Mouse (Mus musculus): Measurements from ENCODE around the gene Pigo. TPM values are rescaled to one million over a fixed set of nuclear protein-coding genes. Genes with fewer than 3 reads are reported as not detected.
"Not testable (repeated sequence)": the region's sequence is repeated elsewhere in the genome, so short reads cannot be mapped to it uniquely, and the experiment has no call there.

Pigo gene
- polyA plus RNA-seq, 1 experiment from 2014 or later, result 25.2 TPM

GRCm38 (mm10) chr4:42988296-42988695 lies 37.3 kb downstream of the Pigo start:
- ATAC-seq (ENCODE audit: low FRiP score, low read depth), result no peak
- Histone ChIP-seq H3K9me3 (no peaks in the 10 kb centered on the region), H3K9ac (replicated peaks) (no peak overlapping the region), H3K27me3 (no peaks in the 10 kb centered on the region), H3K4me2 (replicated peaks) (no peak overlapping the region), H3K4me1 (no peaks in the 10 kb centered on the region), H3K27ac (replicated peaks) (no peak overlapping the region), H3K36me3 (peaks cover 98% of the 10 kb centered on the region), H3K4me3 (no peak overlapping the region)
- WGBS, result 87% methylated on average over 1 of the region's 1 CpGs

- H3K4me1 ChIP-seq; ATAC-seq (ENCODE audit: low FRiP score, low read depth); H3K4me2 ChIP-seq (replicated peaks); H3K9me3 ChIP-seq; H3K4me3 ChIP-seq; H3K27ac ChIP-seq (replicated peaks); H3K9ac ChIP-seq (replicated peaks); H3K27me3 ChIP-seq: not testable (repeated sequence)
- peaks cover 76% of the 10 kb centered on the region for H3K36me3 ChIP-seq
- 98% methylated on average over 8 of the region's 8 CpGs for whole genome bisulfite sequencing
Observed at GRCm38 (mm10) chr4:42980467-42980866, 45.2 kb downstream of the Pigo start.

GRCm38 (mm10) chr4:42978062-42978461 lies 47.6 kb downstream of the Pigo start:
- no peak for ATAC-seq (ENCODE audit: low FRiP score, low read depth)
- WGBS, result 90% methylated on average over 4 of the region's 4 CpGs
- H3K4me1 ChIP-seq, result no peaks in the 10 kb centered on the region
- no peak overlapping the region for H3K27ac ChIP-seq (replicated peaks)
- no peaks in the 10 kb centered on the region for H3K9me3 ChIP-seq
- H3K4me2 ChIP-seq (replicated peaks), result no peak overlapping the region
- no peak overlapping the region for H3K4me3 ChIP-seq
- peaks cover 57% of the 10 kb centered on the region for H3K36me3 ChIP-seq
- no peaks in the 10 kb centered on the region for H3K27me3 ChIP-seq
- no peak overlapping the region for H3K9ac ChIP-seq (replicated peaks)

GRCm38 (mm10) chr4:42973868-42974267 lies 51.8 kb downstream of the Pigo start:
- H3K36me3 ChIP-seq, result peaks cover 19% of the 10 kb centered on the region
- 85% methylated on average over 5 of the region's 5 CpGs for WGBS
- H3K27me3 ChIP-seq, result no peaks in the 10 kb centered on the region
- no peak overlapping the region for H3K4me2 ChIP-seq (replicated peaks)
- H3K9ac ChIP-seq (replicated peaks), result no peak overlapping the region
- no peak overlapping the region for H3K4me3 ChIP-seq
- H3K9me3 ChIP-seq, result no peaks in the 10 kb centered on the region
- no peak overlapping the region for H3K27ac ChIP-seq (replicated peaks)
- H3K4me1 ChIP-seq, result no peaks in the 10 kb centered on the region
- ATAC-seq (ENCODE audit: low FRiP score, low read depth), result no peak

- Histone ChIP-seq H3K4me3 (no peak overlapping the region), H3K27ac (replicated peaks) (no peak overlapping the region), H3K4me2 (replicated peaks) (no peak overlapping the region), H3K27me3 (no peaks in the 10 kb centered on the region), H3K4me1 (no peaks in the 10 kb centered on the region), H3K9ac (replicated peaks) (no peak overlapping the region), H3K9me3 (no peaks in the 10 kb centered on the region), H3K36me3 (peaks cover 10% of the 10 kb centered on the region; the same call in 1 of the 2 replicates)
- 78% methylated on average over 4 of the region's 4 CpGs for WGBS
- no peak for ATAC-seq (ENCODE audit: low FRiP score, low read depth)
Observed at GRCm38 (mm10) chr4:42972952-42973351, 52.7 kb downstream of the Pigo start.

GRCm38 (mm10) chr4:42969304-42969703 lies 56.3 kb downstream of the Pigo start, which contains the start of gene 1700022I11Rik:
TSS of gene 1700022I11Rik (plus strand) at chr4:42969604.
- Histone ChIP-seq H3K27ac (replicated peaks) (no peak within 1 kb of the TSS), H3K36me3 (no peaks in the 10 kb centered on the region), H3K4me3 (no peak within 1 kb of the TSS), H3K4me1 (peaks cover 5% of the 10 kb centered on the region), H3K9me3 (no peaks in the 10 kb centered on the region), H3K4me2 (replicated peaks) (no peak within 1 kb of the TSS), H3K9ac (replicated peaks) (no peak within 1 kb of the TSS), H3K27me3 (no peaks in the 10 kb centered on the region; the same call in 1 of the 2 replicates)
- 90% methylated on average over 4 of the region's 4 CpGs for WGBS
- no peak for ATAC-seq (ENCODE audit: low FRiP score, low read depth)

Other genes starting within 250 kb of the Pigo start
- 0.09 and 0.26 TPM in 2 replicates for gene Fam205a1, start 171.9 kb downstream of the Pigo start, polyA plus RNA-seq (2016; fragmentation: Nextera tagmentation; extraction: Ambion mirVana)
- gene Gm12394, start 169.0 kb downstream of the Pigo start, polyA plus RNA-seq (2016; fragmentation: Nextera tagmentation; extraction: Ambion mirVana), result 0.32 and 0.47 TPM in 2 replicates
- 2.3 and 3.0 TPM in 2 replicates for gene Fam205c, start 151.6 kb downstream of the Pigo start, polyA plus RNA-seq (2016; fragmentation: Nextera tagmentation; extraction: Ambion mirVana)
- 6.6 and 8.4 TPM in 2 replicates for gene Phf24, start 109.2 kb downstream of the Pigo start, polyA plus RNA-seq (2016; fragmentation: Nextera tagmentation; extraction: Ambion mirVana)
- 27.0 and 35.2 TPM in 2 replicates for gene Dnajb5, start 76.0 kb downstream of the Pigo start, polyA plus RNA-seq (2016; fragmentation: Nextera tagmentation; extraction: Ambion mirVana)
- gene 1700022I11Rik, start 56.2 kb downstream of the Pigo start, polyA plus RNA-seq (2016; fragmentation: Nextera tagmentation; extraction: Ambion mirVana), result 0.24 and 0.55 TPM in 2 replicates
- 645 and 652 TPM in 2 replicates for gene Vcp, start 25.3 kb downstream of the Pigo start, polyA plus RNA-seq (2016; fragmentation: Nextera tagmentation; extraction: Ambion mirVana)
- 18.3 and 24.0 TPM in 2 replicates for gene Fancg, start 15.3 kb downstream of the Pigo start, polyA plus RNA-seq (2016; fragmentation: Nextera tagmentation; extraction: Ambion mirVana)
- gene Stoml2, start 5.9 kb upstream of the Pigo start, polyA plus RNA-seq (2016; fragmentation: Nextera tagmentation; extraction: Ambion mirVana), result 281 and 296 TPM in 2 replicates
- gene Fam214b, start 20.4 kb upstream of the Pigo start, polyA plus RNA-seq (2016; fragmentation: Nextera tagmentation; extraction: Ambion mirVana), result 51.2 and 51.8 TPM in 2 replicates
- gene Unc13b, start 33.1 kb upstream of the Pigo start, polyA plus RNA-seq (2016; fragmentation: Nextera tagmentation; extraction: Ambion mirVana), result 24.6 and 30.7 TPM in 2 replicates
- gene Atp8b5, start 241.3 kb upstream of the Pigo start, polyA plus RNA-seq (2016; fragmentation: Nextera tagmentation; extraction: Ambion mirVana), result 0.22 and 0.46 TPM in 2 replicates

Data from midbrain, embryonic 12.5 days (tissue).